Mouse (Mus musculus): Measurements from ENCODE around the gene Abhd17a. TPM values are rescaled to one million over a fixed set of nuclear protein-coding genes. Genes with fewer than 3 reads are reported as not detected.

Gene Abhd17a
- polyA plus RNA-seq, 1 experiment from 2014 or later, result 74.3 TPM

DNA sequence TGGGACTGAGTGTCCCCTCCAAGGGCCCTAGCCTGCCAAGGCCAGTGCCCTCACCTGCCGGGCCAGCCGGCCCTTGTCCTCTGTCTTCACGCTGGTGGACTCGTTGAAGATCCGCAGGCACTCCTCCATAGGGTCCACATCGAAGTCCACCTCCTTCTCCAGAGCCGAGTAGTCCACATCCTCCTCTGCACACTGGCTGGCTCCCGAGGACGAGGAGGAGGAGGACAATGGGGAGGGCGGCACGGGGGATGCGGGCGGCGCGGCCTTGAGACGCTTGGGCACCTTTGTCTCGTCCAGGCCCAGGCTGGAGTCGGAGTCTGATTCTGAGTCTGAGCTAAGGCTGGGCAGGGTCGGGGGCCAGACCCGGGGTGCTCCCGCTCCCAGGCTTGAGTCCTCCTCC is 40.9 kb downstream of the Abhd17a start:
- ChIA-PET POLR2A (no interaction called here), CTCF (interaction anchor here (0.8 to 2.2 kb wide), 2 partner anchors 11 to 39 kb away, joined by 3 to 8 read pairs; no protein-coding TSS in a partner anchor)
- ATAC-seq, result no peak
- TF ChIP-seq CTCF (IDR thresholded peaks at IDR 0.05), result no peak
- no peaks in the 10 kb centered on the region for H3K27me3 ChIP-seq
- no peak for DNase-seq (ENCODE audit: low read depth, low spot score)
- in situ Hi-C loops (cut with MboI; ENCODE audit: low pct_unique_long_range_greater_than_20kb), result no loop called here

DNA sequence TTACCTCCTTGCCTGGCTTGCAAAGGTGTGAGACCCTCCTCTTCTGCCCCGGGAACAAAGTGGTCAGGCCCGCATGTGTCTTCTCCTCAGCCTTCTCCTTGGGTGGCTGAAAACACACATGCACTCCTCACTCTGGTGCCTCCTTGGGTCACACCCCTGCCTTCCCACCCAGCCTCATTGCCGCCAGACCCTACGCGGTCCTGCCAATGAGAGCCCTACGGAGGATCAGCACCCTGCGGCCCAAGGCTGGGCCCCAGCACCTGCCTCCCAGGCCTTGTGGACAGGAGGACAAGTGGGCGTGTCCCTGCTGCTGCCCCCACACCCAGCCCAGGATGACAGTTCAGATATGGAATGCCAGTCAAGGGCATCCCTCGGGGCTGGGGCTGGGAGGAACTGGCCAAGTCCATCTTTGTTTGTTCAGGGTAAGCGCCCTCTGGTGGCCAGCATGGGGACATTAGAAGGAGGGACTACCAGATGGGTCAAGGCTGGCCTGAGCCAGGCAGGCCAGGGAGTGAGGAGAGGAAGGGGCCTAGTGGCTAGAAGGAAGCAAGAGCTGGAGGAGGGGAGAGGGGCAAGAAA is 41.6 kb downstream of the Abhd17a start:
- in situ Hi-C loops (cut with MboI; ENCODE audit: low pct_unique_long_range_greater_than_20kb), result no loop called here
- no peaks in the 10 kb centered on the region for H3K27me3 ChIP-seq
- CTCF ChIA-PET, result interaction anchor here (2.2 kb wide), 1 partner anchor 39 kb away, joined by 8 read pairs; no protein-coding TSS in a partner anchor
- peak; percentile 42 for ATAC-seq
- no peak for DNase-seq (ENCODE audit: low read depth, low spot score)
- TF ChIP-seq CTCF (IDR thresholded peaks at IDR 0.05), result no peak
- POLR2A ChIA-PET, result no interaction called here

DNA sequence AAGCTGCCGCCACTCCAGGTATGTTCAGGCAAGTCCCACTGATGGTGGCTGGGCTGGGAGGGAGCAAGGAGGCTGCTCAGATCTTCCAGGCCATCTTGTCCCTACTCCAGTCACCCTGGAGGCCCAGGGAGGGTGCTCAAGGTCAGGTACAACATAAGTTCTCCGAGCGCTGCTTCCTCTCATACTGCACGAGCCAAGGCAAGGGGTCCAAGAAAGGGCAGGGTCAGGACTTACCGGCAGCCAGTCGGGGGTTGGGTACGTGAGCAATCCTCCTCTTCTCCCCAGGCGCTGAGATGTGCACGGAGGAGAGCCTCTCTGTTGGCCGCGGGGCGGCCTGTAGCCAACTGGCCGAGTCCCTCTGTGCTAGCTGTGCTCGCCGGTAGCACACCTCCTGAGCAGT is 42.6 kb downstream of the Abhd17a start:
- in situ Hi-C loops (cut with MboI; ENCODE audit: low pct_unique_long_range_greater_than_20kb), result no loop called here
- CTCF ChIA-PET, result interaction anchor here (2.2 kb wide), 1 partner anchor 38 kb away, joined by 8 read pairs; no protein-coding TSS in a partner anchor
- POLR2A ChIA-PET, result no interaction called here

DNA sequence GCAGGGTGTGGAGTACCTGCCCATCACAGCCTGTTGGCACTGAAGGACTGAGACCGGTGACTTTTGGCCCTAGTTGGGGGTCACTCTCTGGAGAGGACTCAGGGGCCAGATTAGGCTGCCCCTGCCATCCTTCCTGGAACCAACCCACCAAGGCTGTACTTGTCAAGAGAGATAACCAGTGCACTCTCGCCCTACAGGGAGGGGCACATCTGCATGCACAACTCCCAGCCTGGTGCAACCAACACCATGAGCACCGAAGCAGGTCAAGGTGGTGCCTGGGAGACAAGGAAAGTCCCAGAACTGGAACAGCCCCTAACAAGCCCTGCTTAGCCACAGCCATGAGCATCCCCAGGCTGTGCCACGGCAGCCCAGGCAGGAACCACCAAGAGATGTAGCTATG is 43.2 kb downstream of the Abhd17a start:
- in situ Hi-C loops (cut with MboI; ENCODE audit: low pct_unique_long_range_greater_than_20kb), result no loop called here
- ATAC-seq (no peak), DNase-seq (ENCODE audit: low read depth, low spot score) (no peak)
- ChIA-PET CTCF (no interaction called here), POLR2A (no interaction called here)
- H3K27me3 ChIP-seq, result no peaks in the 10 kb centered on the region
- TF ChIP-seq CTCF (IDR thresholded peaks at IDR 0.05), result no peak

More for the DNA sequence above, 42.6 kb downstream of the Abhd17a start:
- H3K27me3 ChIP-seq, result no peaks in the 10 kb centered on the region
- ATAC-seq (no peak), DNase-seq (ENCODE audit: low read depth, low spot score) (no peak)
- no peak for TF ChIP-seq CTCF (IDR thresholded peaks at IDR 0.05)

DNA sequence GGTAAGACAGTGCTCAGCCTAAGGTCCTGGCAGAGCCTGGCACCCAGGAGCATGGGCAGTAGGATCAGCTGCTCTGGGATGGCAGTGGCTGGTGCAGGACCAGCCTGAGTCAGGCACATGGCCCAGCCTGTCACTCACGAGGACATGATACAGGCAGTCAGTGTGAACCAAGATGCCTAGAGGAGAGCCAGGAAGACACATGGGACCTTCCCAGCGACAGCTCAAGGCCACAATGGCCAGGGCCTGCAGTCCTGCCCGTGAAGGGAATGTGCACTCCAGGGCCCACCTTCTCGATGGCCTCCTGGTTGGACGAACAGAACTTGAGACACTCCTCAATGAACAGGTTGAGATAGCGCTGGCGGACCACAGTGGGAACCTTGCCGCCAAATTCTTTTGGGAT is 44.6 kb downstream of the Abhd17a start:
- ChIA-PET CTCF (interaction anchor here (1.2 kb wide), 1 partner anchor 36 kb away, joined by 3 read pairs; no protein-coding TSS in a partner anchor), POLR2A (interaction anchor here (1.0 kb wide), 1 partner anchor 11 kb away, joined by 4 read pairs; no protein-coding TSS in a partner anchor)
- in situ Hi-C loops (cut with MboI; ENCODE audit: low pct_unique_long_range_greater_than_20kb), result no loop called here
- TF ChIP-seq CTCF (IDR thresholded peaks at IDR 0.05), result no peak
- DNase-seq (ENCODE audit: low read depth, low spot score), result no peak
- no peaks in the 10 kb centered on the region for H3K27me3 ChIP-seq
- ATAC-seq, result no peak

DNA sequence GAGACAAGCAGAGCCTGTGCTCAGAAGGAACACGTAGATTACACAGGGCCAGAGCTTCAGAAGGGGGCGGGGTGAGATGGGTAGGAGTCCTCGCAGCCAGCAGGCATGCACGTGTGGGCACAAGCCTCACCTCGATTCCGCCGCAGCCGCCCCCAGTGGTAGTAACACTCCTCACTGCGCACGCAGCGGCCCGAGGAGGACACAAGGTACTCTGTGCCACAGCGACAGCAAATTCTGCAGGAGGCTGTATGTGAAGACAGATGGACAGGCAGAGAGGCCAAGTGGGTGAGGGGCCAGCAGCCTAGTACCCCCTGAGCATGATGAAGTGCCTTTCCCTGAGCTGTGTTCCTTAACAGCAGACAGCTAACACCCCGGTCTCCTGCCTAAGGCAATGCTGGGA is 46.3 kb downstream of the Abhd17a start:
- no peak for TF ChIP-seq CTCF (IDR thresholded peaks at IDR 0.05)
- DNase-seq (ENCODE audit: low read depth, low spot score), result no peak
- no peaks in the 10 kb centered on the region for H3K27me3 ChIP-seq
- in situ Hi-C loops (cut with MboI; ENCODE audit: low pct_unique_long_range_greater_than_20kb), result no loop called here
- ChIA-PET CTCF (interaction anchor here (1.3 kb wide), 1 partner anchor 13 kb away, joined by 4 read pairs; no protein-coding TSS in a partner anchor), POLR2A (no interaction called here)
- ATAC-seq, result no peak

DNA sequence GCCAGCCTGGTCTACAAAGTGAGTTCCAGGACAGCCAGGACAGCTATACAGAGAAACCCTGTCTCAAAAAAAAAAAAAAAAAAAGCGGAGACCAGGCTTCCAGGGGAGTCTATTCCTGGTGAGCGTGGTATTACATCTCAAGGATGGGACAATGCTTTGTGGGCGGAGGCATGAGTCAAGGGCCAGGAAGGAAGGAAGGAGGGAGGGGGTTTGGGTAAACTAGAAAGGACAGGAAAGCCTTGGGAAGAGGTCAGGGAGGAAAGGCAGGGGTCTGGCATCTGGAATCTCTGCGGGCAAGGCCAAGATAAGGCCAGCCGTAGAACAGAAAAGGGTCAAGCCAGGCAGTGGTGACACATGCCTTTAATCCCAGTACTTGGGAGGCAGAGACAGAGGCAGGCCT is 50.6 kb downstream of the Abhd17a start:
- ATAC-seq, result no peak
- no peaks in the 10 kb centered on the region for H3K27me3 ChIP-seq
- POLR2A ChIA-PET, result no interaction called here
- in situ Hi-C loops (cut with MboI; ENCODE audit: low pct_unique_long_range_greater_than_20kb), result no loop called here
- TF ChIP-seq CTCF (IDR thresholded peaks at IDR 0.05), result no peak
- CTCF ChIA-PET, result no interaction called here
- DNase-seq (ENCODE audit: low read depth, low spot score), result no peak

DNA sequence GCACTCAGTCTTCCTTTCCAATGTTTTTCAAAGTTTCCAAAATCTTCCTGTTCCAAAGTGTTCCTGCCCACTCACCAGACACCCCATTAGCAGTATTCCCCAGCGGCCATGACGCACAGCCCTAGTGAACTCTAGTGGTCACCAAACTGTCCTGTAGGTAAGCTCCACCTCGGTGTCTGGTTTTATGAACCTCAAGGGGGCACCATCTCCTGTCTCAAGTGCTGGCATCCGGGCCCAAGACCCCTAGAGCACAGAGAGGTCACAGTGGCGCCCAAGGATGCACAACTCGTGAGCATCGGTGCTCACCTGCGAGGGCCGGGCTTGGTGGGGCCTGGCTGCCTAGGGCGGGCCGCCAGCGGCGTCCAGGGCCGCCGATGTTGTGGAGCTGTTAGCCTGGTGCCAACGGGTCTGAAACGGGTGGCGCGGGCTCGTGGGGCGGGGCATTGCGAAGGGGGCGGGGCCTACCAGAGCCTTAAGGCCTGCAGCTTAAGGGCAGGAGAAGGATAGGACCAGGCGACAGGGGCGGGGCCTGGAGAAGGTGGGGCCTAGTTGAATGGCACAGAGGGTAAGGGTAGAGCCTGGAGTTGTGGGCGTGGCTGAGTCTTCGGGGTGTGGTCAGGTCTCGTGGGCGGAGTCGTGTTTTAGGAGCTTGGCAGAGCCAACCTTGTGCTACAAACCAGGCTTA is 51.3 kb downstream of the Abhd17a start, which contains the start of gene Atp8b3:
Atp8b3 (minus strand) TSS at position 415 of the 685 bp plus-strand sequence.
- DNase-seq (ENCODE audit: low read depth, low spot score) (no peak), ATAC-seq (no peak)
- no peaks in the 10 kb centered on the region for H3K27me3 ChIP-seq
- CTCF ChIA-PET, result interaction anchor here (0.9 to 1.3 kb wide), 2 partner anchors 11 to 29 kb away, joined by 3 read pairs; no protein-coding TSS in a partner anchor
- POLR2A ChIA-PET, result no interaction called here
- no peak for TF ChIP-seq CTCF (IDR thresholded peaks at IDR 0.05)
- in situ Hi-C loops (cut with MboI; ENCODE audit: low pct_unique_long_range_greater_than_20kb), result no loop called here

DNA sequence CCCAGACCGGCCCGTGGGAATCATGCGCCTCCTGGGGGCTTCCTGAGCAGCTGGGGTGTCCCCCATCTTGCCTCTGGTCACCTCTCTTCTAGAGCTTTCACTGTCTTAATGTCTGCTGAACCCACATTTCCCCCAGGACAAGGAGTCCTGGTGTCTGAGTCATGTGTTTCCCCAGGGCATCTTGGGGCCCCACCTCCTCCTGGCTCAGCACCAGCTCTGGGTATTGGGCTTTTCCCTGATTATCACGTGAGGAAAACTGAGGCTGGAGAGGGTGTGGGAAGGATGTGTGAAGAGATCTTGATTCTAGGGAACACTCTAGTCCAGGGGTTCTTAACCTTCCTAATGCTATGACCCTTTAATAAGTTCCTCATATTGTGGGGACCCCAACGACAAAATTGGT is 52.0 kb downstream of the Abhd17a start:
- in situ Hi-C loops (cut with MboI; ENCODE audit: low pct_unique_long_range_greater_than_20kb), result no loop called here
- DNase-seq (ENCODE audit: low read depth, low spot score) (no peak), ATAC-seq (no peak)
- ChIA-PET CTCF (interaction anchor here (0.9 to 1.3 kb wide), 2 partner anchors 12 to 29 kb away, joined by 3 read pairs; no protein-coding TSS in a partner anchor), POLR2A (interaction anchor here (1.0 kb wide), 1 partner anchor 28 kb away, joined by 4 read pairs; no protein-coding TSS in a partner anchor)
- no peaks in the 10 kb centered on the region for H3K27me3 ChIP-seq
- TF ChIP-seq CTCF (IDR thresholded peaks at IDR 0.05), result no peak

DNA sequence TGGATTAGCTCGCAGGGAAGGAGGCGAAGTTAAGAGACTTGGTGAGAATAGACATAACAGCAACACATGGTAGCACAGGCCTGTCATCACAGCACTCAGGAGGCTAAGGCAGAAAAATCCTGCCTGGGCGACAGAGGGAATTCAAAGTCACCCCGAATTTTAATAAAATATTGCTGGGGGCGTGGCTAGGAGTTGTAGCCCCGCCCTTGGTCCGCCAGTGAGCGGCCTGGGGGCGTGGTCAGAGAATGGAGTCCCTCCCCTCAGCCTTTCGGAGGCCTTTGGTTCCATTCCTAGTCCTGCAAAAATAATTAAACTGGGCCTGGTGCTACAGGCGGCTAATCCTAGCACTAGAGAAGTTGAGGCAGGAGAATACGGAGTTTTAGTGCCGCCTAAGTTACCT is 54.4 kb downstream of the Abhd17a start:
- ATAC-seq, result no peak
- in situ Hi-C loops (cut with MboI; ENCODE audit: low pct_unique_long_range_greater_than_20kb), result no loop called here
- DNase-seq (ENCODE audit: low read depth, low spot score), result no peak
- no peaks in the 10 kb centered on the region for H3K27me3 ChIP-seq
- ChIA-PET CTCF (no interaction called here), POLR2A (no interaction called here)
- no peak for TF ChIP-seq CTCF (IDR thresholded peaks at IDR 0.05)

DNA sequence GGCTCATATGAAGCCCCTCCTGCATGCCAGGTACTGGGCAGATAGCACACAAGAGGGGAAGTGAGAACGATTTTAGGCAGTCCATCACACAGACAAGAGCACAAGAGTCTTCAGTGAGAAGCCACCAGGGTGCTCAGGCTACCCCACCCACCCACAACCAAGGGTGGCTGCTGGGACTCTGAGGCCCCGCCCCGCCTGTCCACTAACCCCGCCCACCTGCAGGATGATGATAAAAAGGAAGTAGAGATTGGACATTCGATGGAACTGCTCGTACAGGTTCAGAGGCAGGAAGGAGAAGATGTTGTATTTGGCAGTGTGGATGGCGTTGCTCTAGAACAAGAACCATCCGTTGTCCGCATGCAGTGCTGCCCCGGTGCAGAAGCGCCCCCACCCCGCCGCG is 55.1 kb downstream of the Abhd17a start:
- no peaks in the 10 kb centered on the region for H3K27me3 ChIP-seq
- no peak for TF ChIP-seq CTCF (IDR thresholded peaks at IDR 0.05)
- ChIA-PET POLR2A (no interaction called here), CTCF (no interaction called here)
- DNase-seq (ENCODE audit: low read depth, low spot score) (no peak), ATAC-seq (no peak)
- in situ Hi-C loops (cut with MboI; ENCODE audit: low pct_unique_long_range_greater_than_20kb), result no loop called here
